Mouse (Mus musculus) hindbrain, postnatal 0 days (tissue): Measurements from ENCODE around the gene Eps8l2. TPM values are rescaled to one million over a fixed set of nuclear protein-coding genes. Genes with fewer than 3 reads are reported as not detected.
A peak's percentile ranks its signal among the peaks of the same experiment; 100 is the strongest.

Source experiments
- ATAC-seq: fragments of 200-750 bp; cut with Nextera tagmentation; 2 replicates; pipeline ENCODE4 v1.8.0; 2017; ENCODE audit warnings: mild to moderate bottlenecking, moderate TSS enrichment, moderate library complexity
- DNase-seq: peaks from one replicate; pipeline ENCODE4 v3.0.0-alpha.2; 2015; ENCODE audit warnings: low spot score
- H3K27ac ChIP-seq: fragments of 300-500 bp; sonication (generic); 2 replicates; pipeline ENCODE4 v1.5.1; 2014; ENCODE audit warnings: mild to moderate bottlenecking
- H3K27me3 ChIP-seq: fragments of 300-500 bp; sonication (generic); 2 replicates; pipeline ENCODE4 v1.6.1; 2014; ENCODE audit warnings: low read length, mixed read lengths; ENCODE audit not compliant: insufficient read depth
- H3K36me3 ChIP-seq: fragments of 300-500 bp; sonication (generic); 2 replicates; pipeline ENCODE4 v1.6.1; 2014; ENCODE audit warnings: low read length, mixed read lengths; ENCODE audit not compliant: insufficient read depth
- H3K4me1 ChIP-seq: fragments of 300-500 bp; sonication (generic); 2 replicates; pipeline ENCODE4 v1.6.1; 2014; ENCODE audit warnings: antibody characterized with exemption, low read length, mixed read lengths; ENCODE audit not compliant: insufficient read depth
- H3K4me2 ChIP-seq: fragments of 300-500 bp; sonication (generic); 2 replicates; pipeline ENCODE4 v1.6.1; 2014; ENCODE audit warnings: low read depth, mild to moderate bottlenecking, low read length, moderate library complexity, mixed read lengths
- H3K4me3 ChIP-seq: fragments of 300-500 bp; sonication (generic); 2 replicates; pipeline ENCODE4 v1.5.1; 2014; ENCODE audit warnings: low read length
- H3K9ac ChIP-seq: fragments of 300-500 bp; sonication (generic); replicated peaks from 2 replicates; pipeline ENCODE4 v1.6.1; 2014; ENCODE audit warnings: mild to moderate bottlenecking, low read length, moderate library complexity, mixed read lengths
- H3K9me3 ChIP-seq: fragments of 300-500 bp; sonication (generic); 2 replicates; pipeline ENCODE4 v1.6.1; 2016; ENCODE audit warnings: low read length, mixed read lengths
- CTCF ChIP-seq: IDR thresholded peaks from 2 replicates; pipeline ENCODE4 v1.5.1; 2016; ENCODE audit warnings: antibody characterized with exemption, control low read depth, low read depth
- WGBS: fragments of 180-500 bp; shearing (Covaris S2); extraction: QIAGEN DNeasy Blood & Tissue Kit; methylation state at CpG from one replicate; pipeline ENCODE4 v1.1.7; 2014; 5-methylcytosine and 5-hydroxymethylcytosine counted together
- polyA plus RNA-seq: library from polyadenylated mRNA; unstranded; fragments of >200 nt; fragmentation: Nextera tagmentation; extraction: Ambion mirVana; gene quantifications from 2 replicates; pipeline ENCODE4 v1.2.1, GENCODE M21; 2015
- total RNA-seq: library from RNA; depleted of rRNA; stranded (reverse); fragments of >200 nt; gene quantifications from 2 replicates; pipeline ENCODE4 v1.2.3, GENCODE M21; 2014

Eps8l2 gene
- total and polyA plus RNA-seq, 2 experiments from 2014 or later, result 1.5 to 3.9 TPM

DNA sequence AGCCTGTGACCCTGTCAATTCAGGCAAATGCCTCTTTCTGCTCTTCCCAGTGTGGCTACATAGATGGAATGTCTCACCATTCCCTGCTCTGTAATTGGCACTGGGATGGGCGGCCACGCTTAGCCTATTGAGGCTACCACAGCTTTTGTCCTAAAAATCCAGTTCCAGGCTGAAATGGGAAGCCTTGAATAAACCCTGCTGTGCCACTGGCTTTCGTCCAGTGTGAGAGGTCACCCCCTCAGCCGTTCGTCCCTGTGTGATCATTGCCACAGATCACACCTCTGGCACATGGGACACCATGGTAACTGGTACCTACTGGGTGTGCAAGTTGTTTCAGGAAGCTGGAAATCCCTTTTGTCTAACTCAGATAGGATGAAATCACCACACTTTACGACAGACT, 34.9 kb downstream of the Eps8l2 start:
- H3K4me1 ChIP-seq, result no peaks in the 10 kb centered on the region
- no peak overlapping the region for H3K27ac ChIP-seq
- 20% methylated on average over 6 of the region's 6 CpGs for WGBS
- TF ChIP-seq CTCF, result no peak
- no peak overlapping the region for H3K4me2 ChIP-seq
- H3K9ac ChIP-seq, result no peak overlapping the region
- no peaks in the 10 kb centered on the region for H3K27me3 ChIP-seq
- H3K9me3 ChIP-seq, result no peaks in the 10 kb centered on the region
- H3K4me3 ChIP-seq, result no peak overlapping the region
- ATAC-seq (peak; percentile 59; the same call in 1 of the 2 replicates), DNase-seq (no peak)
- H3K36me3 ChIP-seq, result no peaks in the 10 kb centered on the region

DNA sequence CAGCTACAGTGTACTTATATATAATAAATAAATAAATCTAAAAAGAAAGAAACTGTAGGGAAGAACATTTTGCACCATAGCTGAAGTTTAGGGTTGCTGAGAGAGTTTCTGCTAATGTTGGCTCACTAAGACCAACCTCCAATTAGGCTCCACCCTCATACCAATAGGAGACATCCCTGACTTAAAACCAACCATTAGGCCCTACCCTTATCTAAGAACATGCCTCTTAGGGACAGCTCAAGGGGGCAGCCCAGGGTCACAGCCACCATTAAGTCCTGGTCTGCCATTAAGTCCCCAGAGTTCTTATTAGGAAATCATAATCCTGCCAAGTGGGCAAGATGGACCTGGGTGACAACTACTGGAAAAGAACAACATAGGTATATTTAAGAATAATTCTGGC, 35.7 kb downstream of the Eps8l2 start:
- no peak overlapping the region for H3K4me2 ChIP-seq
- TF ChIP-seq CTCF, result no peak
- no peaks in the 10 kb centered on the region for H3K36me3 ChIP-seq
- H3K4me3 ChIP-seq, result no peak overlapping the region
- H3K27me3 ChIP-seq, result no peaks in the 10 kb centered on the region
- H3K4me1 ChIP-seq, result no peaks in the 10 kb centered on the region
- no peak overlapping the region for H3K9ac ChIP-seq
- DNase-seq (no peak), ATAC-seq (no peak)
- no peaks in the 10 kb centered on the region for H3K9me3 ChIP-seq
- H3K27ac ChIP-seq, result no peak overlapping the region

DNA sequence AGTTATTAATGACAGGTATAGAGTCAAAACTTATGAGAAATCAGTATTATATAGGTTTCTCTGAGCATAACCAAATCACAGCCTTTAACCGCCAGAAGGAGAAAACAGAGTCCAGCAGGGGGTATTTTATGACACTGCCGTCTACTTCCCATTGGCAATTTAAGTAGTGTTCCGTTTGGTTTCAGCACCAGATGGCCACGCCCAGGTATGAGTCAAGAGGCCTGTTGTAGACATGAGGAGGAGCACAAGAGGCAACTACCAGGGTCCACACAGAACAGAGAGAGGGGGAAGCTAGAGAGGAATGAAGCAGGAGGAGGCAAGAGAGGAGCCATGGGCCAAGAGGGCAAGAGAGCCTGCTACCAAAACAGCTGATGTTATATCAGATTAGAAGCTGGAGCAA, 40.9 kb downstream of the Eps8l2 start:
- Histone ChIP-seq H3K4me2 (no peak overlapping the region), H3K4me3 (no peak overlapping the region), H3K36me3 (no peaks in the 10 kb centered on the region), H3K9ac (no peak overlapping the region), H3K9me3 (no peaks in the 10 kb centered on the region), H3K4me1 (no peaks in the 10 kb centered on the region), H3K27me3 (no peaks in the 10 kb centered on the region), H3K27ac (no peak overlapping the region)
- ATAC-seq, result no peak
- no peak for TF ChIP-seq CTCF
- 69% methylated on average over 4 of the region's 4 CpGs for WGBS
- DNase-seq, result no peak

DNA sequence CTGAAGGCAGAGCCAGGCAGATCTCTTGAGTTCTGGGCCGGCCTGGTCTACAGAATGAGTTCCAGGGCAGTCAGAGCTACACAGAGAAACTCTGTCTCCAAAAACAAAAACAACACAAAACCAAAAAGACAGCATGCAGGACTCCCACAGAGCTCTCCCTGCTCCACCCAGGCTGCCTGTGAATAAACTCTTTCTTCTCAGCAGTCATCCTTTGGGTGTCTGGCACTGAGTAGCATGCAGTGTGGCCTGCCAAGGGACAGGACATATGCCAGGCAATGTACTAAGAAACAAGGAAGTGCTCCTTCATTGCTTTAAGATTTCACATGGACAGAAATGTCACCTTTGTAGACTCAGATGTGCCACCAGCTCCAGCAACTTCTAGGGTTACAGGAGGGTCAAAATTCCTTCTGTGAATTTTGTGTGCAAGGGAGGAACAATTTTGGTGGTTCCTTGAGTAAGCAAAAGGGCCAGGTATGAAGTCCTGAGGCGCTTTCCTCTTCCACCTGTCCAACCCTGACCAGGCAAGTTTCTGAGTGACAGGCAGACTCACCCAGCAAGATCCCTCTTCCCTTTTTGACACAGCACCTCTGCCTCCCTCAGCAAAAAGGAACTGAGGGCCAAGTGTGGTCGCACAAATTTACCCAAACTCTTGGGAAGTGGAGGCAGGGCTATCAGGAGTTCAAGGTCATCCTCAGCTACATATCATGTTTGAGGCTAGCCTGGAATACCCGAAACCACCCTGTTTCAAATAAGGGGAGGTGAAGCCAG, 42.6 kb downstream of the Eps8l2 start:
- Histone ChIP-seq H3K4me1 (no peaks in the 10 kb centered on the region), H3K9ac (no peak overlapping the region), H3K4me2 (no peak overlapping the region), H3K4me3 (no peak overlapping the region), H3K27me3 (no peaks in the 10 kb centered on the region), H3K27ac (no peak overlapping the region), H3K9me3 (no peaks in the 10 kb centered on the region), H3K36me3 (no peaks in the 10 kb centered on the region)
- DNase-seq, result no peak
- no peak for ATAC-seq
- no peak for TF ChIP-seq CTCF
- 73% methylated on average over 4 of the region's 4 CpGs for WGBS

DNA sequence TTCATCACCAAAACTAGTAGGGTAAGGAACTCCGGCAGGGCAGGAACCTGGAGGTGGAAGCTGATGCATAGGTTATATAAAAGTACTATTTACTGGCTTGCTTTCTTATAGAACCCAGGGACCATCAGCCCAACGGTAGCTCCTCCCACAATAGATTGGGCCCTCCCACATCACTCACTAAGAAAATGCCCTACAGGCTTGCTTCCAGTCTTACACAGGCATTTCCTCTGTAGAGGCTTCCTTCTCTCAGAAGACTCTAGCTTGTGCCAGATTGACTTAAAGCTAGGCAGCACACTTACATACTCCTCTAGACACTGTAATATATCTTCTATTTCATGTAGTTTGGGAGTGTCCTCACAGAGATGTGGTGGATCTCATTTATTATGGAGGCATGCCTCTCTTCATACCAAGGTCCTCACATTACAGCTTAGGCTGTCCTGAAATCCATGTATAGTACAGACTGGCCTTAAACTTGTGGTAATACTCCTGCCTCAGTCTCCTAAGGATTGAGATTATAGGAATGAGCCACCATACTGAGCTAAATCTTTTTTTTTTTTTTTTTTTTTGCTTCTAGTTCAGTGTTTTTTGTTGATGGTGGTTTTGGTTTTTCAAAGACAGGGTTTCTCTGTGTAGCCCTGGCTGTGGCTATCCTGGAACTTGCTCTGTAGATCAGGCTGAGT, 49.3 kb downstream of the Eps8l2 start:
- H3K4me3 ChIP-seq, result no peak overlapping the region
- TF ChIP-seq CTCF, result no peak
- ATAC-seq (no peak), DNase-seq (no peak)
- H3K9me3 ChIP-seq, result no peaks in the 10 kb centered on the region
- H3K27me3 ChIP-seq, result no peaks in the 10 kb centered on the region
- no peak overlapping the region for H3K27ac ChIP-seq
- no peak overlapping the region for H3K4me2 ChIP-seq
- WGBS, result 53% methylated on average over 2 of the region's 2 CpGs
- no peak overlapping the region for H3K9ac ChIP-seq
- H3K4me1 ChIP-seq, result peaks cover 4% of the 10 kb centered on the region; the same call in 1 of the 2 replicates
- H3K36me3 ChIP-seq, result no peaks in the 10 kb centered on the region

DNA sequence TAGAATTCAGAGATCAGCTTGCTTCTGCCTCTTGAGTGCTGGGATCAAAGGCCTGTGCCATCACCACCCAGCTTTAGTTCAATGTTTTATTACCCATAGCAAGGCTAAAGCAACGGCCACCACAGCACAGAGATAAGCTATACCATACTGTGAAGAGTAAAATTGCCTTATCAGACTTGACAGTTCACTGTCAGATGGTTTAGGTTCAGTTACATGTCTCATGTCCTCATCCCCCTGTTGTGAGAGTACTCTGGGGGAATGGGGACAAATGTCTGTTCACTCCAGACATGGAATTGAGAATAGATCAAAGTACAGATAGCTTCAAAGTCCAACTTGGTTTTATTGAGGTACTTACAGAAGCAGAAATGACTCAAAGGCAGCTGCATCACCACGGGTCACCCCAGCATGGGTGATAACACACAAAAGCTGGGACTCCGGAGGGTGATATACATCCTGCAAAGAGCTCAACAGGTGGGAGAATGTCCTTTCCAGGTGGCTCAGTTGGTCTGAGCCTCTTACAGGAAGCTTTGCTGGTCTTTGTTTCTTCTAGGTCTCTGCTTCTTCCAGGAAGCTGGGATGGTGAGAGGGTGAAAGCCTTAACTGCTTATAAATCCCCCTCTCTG, 49.9 kb downstream of the Eps8l2 start:
- no peak for DNase-seq
- WGBS, result 63% methylated on average over 3 of the region's 3 CpGs
- Histone ChIP-seq H3K4me3 (no peak overlapping the region), H3K9ac (no peak overlapping the region), H3K27me3 (no peaks in the 10 kb centered on the region), H3K4me2 (no peak overlapping the region), H3K9me3 (no peaks in the 10 kb centered on the region), H3K4me1 (peaks cover 7% of the 10 kb centered on the region; the same call in 1 of the 2 replicates), H3K36me3 (no peaks in the 10 kb centered on the region), H3K27ac (no peak overlapping the region)
- no peak for ATAC-seq
- TF ChIP-seq CTCF, result no peak
